Mouse (Mus musculus) limb, embryonic 13.5 days (tissue): ENCODE measurements around the gene Hspb3. TPM values are rescaled to one million over a fixed set of nuclear protein-coding genes. Genes with fewer than 3 reads are reported as not detected.

Experiments
- ATAC-seq: fragments of 200-750 bp; cut with Nextera tagmentation; 2 replicates; pipeline ENCODE4 v1.8.0; 2017; ENCODE audit warnings: low read depth, moderate number of reproducible peaks, moderate TSS enrichment; ENCODE audit not compliant: low FRiP score
- H3K27ac ChIP-seq: fragments of 300-500 bp; sonication (generic); 2 replicates; pipeline ENCODE4 v1.5.1; 2015; ENCODE audit warnings: inconsistent platforms, mild to moderate bottlenecking, moderate library complexity
- H3K27me3 ChIP-seq: fragments of 300-500 bp; sonication (generic); 2 replicates; pipeline ENCODE4 v1.6.1; 2015; ENCODE audit warnings: mild to moderate bottlenecking, inconsistent platforms
- H3K36me3 ChIP-seq: fragments of 300-500 bp; sonication (generic); 2 replicates; pipeline ENCODE4 v1.6.1; 2015; ENCODE audit warnings: inconsistent platforms, mild to moderate bottlenecking, moderate library complexity
- H3K4me1 ChIP-seq: fragments of 300-500 bp; sonication (generic); 2 replicates; pipeline ENCODE4 v1.6.1; 2015; ENCODE audit warnings: inconsistent platforms
- H3K4me2 ChIP-seq: fragments of 300-500 bp; sonication (generic); replicated peaks from 2 replicates; pipeline ENCODE4 v1.6.1; 2015; ENCODE audit warnings: inconsistent platforms, mild to moderate bottlenecking, moderate library complexity
- H3K4me3 ChIP-seq: fragments of 300-500 bp; sonication (generic); 2 replicates; pipeline ENCODE4 v1.5.1; 2015; ENCODE audit warnings: moderate library complexity, mild to moderate bottlenecking, inconsistent platforms
- H3K9ac ChIP-seq: fragments of 300-500 bp; sonication (generic); 2 replicates; pipeline ENCODE4 v1.6.1; 2015; ENCODE audit warnings: mild to moderate bottlenecking, inconsistent platforms
- H3K9me3 ChIP-seq: fragments of 300-500 bp; sonication (generic); 2 replicates; pipeline ENCODE4 v1.6.1; 2016; ENCODE audit warnings: inconsistent platforms
- WGBS: fragments of 180-500 bp; shearing (Covaris S2); methylation state at CpG from one replicate; pipeline ENCODE4 v1.1.7; 2015; 5-methylcytosine and 5-hydroxymethylcytosine counted together
- polyA plus RNA-seq: library from polyadenylated mRNA; unstranded; fragments of >200 nt; fragmentation: Nextera tagmentation; extraction: Ambion mirVana; gene quantifications from 2 replicates; pipeline ENCODE4 v1.2.1, GENCODE M21; 2015

Gene Hspb3
- polyA plus RNA-seq, 1 experiment from 2014 or later = 10.9 TPM

DNA sequence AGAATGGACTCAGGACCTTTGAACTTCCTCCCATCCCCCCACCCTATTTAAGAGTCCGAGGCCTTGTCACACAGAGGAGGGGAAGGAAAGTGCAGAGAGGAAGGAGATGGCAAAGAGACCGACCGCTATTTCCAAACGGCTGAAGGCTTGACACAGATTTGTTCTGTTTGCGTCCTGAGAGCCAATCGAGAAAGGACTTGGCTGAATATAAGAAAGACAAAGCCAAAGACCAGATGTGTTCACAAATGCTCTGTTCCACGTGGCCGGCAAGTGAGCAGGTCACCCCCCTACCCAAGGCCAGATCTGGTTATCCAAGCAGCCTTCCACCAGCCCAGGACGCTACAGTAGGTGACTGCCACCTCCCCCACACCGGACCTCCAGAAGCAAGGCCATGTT is 47.9 kb downstream of the Hspb3 start:
- H3K36me3 ChIP-seq = peaks cover 21% of the 10 kb centered on the region
- no peaks in the 10 kb centered on the region for H3K9me3 ChIP-seq
- H3K27ac ChIP-seq = peak overlapping the region; percentile 80; the same call in 1 of the 2 replicates
- peak overlapping the region; percentile 88 for H3K4me3 ChIP-seq
- ATAC-seq = no peak
- 2% methylated on average over 10 of the region's 10 CpGs for WGBS
- H3K27me3 ChIP-seq = no peaks in the 10 kb centered on the region
- peak overlapping the region; percentile 96 for H3K9ac ChIP-seq
- peak overlapping the region; percentile 97 for H3K4me2 ChIP-seq
- H3K4me1 ChIP-seq = peaks cover 70% of the 10 kb centered on the region

DNA sequence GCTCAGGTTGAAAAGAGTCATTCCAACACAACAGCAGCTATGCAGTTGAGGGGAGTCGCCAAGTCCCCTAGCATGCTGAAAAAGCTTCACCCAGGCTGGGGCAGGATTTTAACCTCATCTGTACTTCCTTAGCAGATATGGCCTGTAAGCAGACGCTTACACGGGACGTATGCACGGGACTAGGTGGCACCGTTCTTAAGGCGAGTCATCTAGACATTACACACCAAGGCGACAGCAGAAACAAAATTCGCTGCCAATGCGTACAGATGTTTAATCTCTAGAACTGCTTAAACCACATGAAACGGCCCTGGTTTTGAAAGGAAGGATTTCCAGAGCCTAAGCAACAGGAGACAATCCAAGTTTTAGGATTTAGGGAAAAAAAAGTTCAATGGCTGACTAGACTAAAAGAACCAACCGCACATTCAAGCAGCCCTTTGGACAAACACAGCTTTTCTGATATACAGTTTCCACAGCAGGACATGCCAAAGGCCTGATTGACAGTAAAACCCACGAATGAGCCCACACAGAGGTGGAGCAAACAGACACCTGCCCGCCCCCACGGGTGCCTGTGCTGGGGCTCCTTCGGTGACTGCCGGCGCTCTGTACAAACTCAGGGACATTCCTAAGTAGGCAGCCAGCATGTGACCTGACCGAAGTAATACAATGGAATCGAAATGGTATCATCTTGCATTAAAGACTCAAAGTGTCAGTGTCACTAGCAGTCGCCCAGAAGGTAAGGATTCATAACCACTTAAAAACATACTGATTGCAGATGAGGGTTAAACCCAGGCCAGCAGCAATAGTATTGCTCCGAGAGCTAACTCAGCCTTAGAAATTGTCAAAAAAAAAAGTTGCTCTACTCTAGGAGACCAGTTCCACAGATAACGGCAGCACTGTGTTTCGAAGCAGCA is 48.6 kb downstream of the Hspb3 start:
- Histone ChIP-seq H3K9me3 (no peaks in the 10 kb centered on the region), H3K27me3 (no peaks in the 10 kb centered on the region), H3K4me2 (peak overlapping the region; percentile 97), H3K4me3 (peak overlapping the region; percentile 88), H3K27ac (peak overlapping the region; percentile 80; the same call in 1 of the 2 replicates), H3K36me3 (peaks cover 21% of the 10 kb centered on the region), H3K9ac (peak overlapping the region; percentile 96), H3K4me1 (peaks cover 71% of the 10 kb centered on the region)
- 10% methylated on average over 24 of the region's 24 CpGs for WGBS
- peak; percentile 53; the same call in 1 of the 2 replicates for ATAC-seq

DNA sequence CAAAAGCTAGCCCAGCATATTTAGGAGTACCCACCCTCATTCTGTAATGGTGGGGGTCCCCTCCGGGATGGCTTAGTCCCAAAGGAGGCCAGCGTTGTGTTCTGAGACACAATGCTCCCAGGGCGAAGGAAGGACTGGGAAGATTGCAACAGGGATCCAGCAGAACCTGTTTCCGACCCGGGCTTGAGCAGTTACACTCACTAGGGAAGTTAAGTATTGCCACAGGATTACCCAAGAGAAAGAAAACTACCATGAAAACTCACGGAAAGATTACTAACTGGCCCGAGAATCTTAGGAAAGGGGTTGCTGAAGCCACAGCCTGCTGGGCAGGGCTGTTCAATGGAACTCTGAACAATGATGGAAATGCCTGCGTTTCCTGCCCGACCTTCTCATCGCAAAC is 49.6 kb downstream of the Hspb3 start:
- H3K4me1 ChIP-seq = peaks cover 78% of the 10 kb centered on the region
- H3K9me3 ChIP-seq = no peaks in the 10 kb centered on the region
- H3K36me3 ChIP-seq = peaks cover 21% of the 10 kb centered on the region
- no peak for ATAC-seq
- H3K4me2 ChIP-seq = peak overlapping the region; percentile 97
- H3K27ac ChIP-seq = peak overlapping the region; percentile 56
- H3K27me3 ChIP-seq = no peaks in the 10 kb centered on the region
- WGBS = 36% methylated on average over 10 of the region's 10 CpGs
- peak overlapping the region; percentile 96 for H3K9ac ChIP-seq
- peak overlapping the region; percentile 88 for H3K4me3 ChIP-seq

DNA sequence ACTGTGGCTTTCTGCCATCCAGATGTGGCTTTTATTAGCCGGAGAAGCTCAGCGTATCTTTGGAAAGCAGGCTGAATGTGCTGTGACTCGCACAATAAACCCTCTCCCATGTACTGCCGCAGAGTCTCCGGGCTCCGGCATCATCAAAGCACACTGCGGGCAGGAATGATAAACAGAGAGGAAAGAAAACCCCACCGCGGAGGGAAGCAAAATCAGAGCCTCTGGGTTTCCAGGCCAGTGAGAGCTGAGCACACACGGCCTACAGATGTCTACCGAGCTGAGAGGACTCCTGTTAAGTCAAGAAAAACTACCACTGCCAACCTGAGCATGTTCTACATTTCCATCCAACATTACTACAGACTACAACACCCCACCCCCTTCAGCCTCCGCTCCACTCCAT is 50.1 kb downstream of the Hspb3 start:
- H3K4me1 ChIP-seq = peaks cover 81% of the 10 kb centered on the region
- H3K9ac ChIP-seq = peak overlapping the region; percentile 52
- H3K27me3 ChIP-seq = no peaks in the 10 kb centered on the region
- H3K4me3 ChIP-seq = peak overlapping the region; percentile 88
- H3K4me2 ChIP-seq = peak overlapping the region; percentile 97
- peak overlapping the region; percentile 56; the same call in 1 of the 2 replicates for H3K27ac ChIP-seq
- no peaks in the 10 kb centered on the region for H3K9me3 ChIP-seq
- H3K36me3 ChIP-seq = peaks cover 21% of the 10 kb centered on the region
- ATAC-seq = no peak
- 7% methylated on average over 12 of the region's 12 CpGs for WGBS

Other genes starting within 250 kb of the Hspb3 start
- gene Snx18, start 45.1 kb downstream of the Hspb3 start, polyA plus RNA-seq = 23.2 and 23.5 TPM in 2 replicates
- gene Arl15, start 130.8 kb upstream of the Hspb3 start, polyA plus RNA-seq = 14.2 and 15.8 TPM in 2 replicates